Mouse (Mus musculus) adrenal gland, postnatal 36 days (tissue): ENCODE measurements at regions not wholly inside any gene's neighbourhood (a gene's known extent, or its start where the extent isn't known, plus 50 kb on each side); places are given as distances from the start of the nearest gene placed in this dataset.
"Not testable (repeated sequence)": the region's sequence is repeated elsewhere in the genome, so short reads cannot be mapped to it uniquely, and the experiment has no call there.

Experiments used
- DNase-seq, 2 experiments: peaks; one replicate each; pipeline ENCODE4 v3.0.0; 2021; ENCODE audit warnings: mixed read lengths in 1 of 2

DNA sequence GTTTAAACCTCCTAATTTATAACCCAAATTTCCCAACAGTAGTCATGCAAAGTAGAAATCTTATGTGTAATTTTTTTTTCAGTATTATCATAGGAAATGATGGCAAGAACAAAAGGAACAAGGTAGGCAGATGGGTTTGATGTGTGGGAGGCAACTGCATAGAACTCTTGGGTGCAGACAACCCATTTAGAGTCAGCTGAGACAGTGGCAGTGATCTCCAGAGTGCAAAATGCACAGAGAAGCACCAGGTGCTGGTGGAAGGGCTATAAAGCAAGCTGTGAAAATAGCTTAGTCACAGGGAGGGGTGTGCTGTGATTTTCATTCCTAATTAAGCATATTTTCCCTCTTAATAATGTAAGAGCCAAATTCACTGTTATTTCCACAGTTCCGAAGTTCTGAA is 130.5 kb downstream of the Car2 start:
- no peak for DNase-seq

DNA sequence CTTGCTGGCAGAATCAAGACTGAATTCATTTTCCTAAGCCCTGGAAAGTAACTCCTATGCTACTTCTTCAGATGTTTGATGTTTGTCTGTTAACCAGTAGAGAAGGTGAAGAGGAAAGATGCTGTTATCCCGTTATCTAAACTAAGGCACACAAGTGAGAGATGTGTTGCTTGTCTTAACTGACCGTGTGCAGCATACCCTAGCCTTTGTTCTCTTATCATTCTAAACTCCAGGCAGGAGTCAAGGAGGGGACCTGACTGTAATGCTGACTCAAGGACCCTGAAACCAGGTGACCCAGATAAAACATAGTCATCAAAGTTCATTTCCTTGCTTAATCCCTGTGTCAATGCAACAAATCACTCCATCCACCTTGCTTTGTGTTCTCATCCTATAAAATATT is 136.7 kb downstream of the Car2 start:
- DNase-seq: no peak

GRCm38 (mm10) chr3:15040866-15041528 is 154.9 kb downstream of the Car2 start:
- DNase-seq: peak; percentile 59 to 61

GRCm38 (mm10) chr3:15053968-15054367 is 167.9 kb downstream of the Car2 start:
- no peak for DNase-seq

GRCm38 (mm10) chr3:15055516-15056256 is 169.6 kb downstream of the Car2 start:
- DNase-seq: not testable (repeated sequence)

DNA sequence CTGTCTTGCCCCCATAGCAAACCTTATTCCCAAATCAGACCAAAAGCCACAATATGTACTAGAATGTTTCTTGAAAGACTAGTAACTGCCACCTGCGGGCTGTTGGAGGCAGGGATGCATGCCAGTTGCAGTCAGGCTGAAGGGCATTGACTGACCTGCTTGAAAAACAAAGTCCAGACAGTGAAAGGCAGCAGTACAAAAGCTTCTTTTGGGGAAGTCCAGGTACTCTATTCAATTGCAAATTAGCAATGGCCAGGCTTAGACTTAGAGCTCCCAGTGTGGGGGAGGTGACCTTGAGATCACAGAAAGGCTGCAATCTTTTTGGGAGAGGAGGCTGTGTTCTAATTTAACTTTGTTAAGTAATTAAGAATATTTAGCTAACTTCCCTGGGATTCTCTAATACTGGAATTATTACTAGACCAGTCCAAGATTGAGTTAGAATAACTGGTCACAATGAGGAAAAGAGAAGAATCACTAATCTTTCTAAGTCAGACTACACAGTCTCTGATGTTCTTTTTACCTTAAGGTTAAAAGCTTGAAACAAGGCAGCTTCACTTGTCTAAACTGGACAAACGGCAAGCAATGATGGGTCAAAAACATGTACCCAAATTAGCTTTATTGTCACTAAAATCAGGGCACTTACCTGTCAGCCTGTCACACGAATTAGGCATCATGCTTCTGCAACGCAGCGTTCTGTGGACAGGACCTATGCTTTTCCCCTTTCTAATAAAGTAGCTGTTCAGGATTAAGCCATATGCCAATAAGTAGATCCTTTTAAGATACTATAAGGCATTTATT is 170.9 kb downstream of the Car2 start:
- not testable (repeated sequence) for DNase-seq

DNA sequence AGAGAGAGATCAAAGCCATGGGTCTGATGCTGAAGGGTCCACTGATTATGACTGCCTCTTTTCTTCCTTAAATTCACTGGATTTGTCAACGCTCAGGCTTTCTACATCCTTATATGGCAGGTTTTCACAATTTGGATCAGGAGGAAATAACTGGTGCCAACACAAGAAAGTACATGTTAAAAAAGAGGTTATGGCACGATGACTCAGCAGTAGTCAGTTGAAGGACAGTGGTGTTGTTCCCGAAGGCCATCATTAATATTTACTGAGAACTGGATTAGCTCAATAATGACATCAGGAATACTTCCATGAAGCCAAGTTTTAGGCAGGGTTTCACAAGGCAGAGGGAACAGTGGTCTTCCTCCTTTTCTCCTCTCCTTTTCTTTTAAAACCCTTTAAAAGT is 179.6 kb downstream of the Car2 start:
- DNase-seq: peak in 1 of 2 experiments; percentile 6

DNA sequence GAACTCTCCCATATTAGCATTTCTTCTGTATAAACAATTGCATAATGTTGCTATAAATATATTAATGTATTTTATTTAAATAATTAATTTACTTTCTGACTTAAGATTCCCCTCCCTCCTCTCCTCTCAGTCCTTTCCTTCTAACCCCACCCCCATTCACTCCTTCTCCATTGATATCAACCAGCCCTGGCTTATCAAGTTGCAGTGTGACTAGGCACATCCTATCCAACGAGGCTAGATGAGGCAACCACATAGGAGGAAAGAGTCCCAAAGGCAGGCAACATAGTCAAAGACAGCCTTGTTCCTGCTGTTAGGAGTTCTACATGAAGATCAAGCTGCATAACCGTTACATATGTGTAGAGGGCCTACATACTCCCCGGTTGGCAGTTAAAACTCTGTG is 182.2 kb downstream of the Car2 start:
- no peak for DNase-seq

DNA sequence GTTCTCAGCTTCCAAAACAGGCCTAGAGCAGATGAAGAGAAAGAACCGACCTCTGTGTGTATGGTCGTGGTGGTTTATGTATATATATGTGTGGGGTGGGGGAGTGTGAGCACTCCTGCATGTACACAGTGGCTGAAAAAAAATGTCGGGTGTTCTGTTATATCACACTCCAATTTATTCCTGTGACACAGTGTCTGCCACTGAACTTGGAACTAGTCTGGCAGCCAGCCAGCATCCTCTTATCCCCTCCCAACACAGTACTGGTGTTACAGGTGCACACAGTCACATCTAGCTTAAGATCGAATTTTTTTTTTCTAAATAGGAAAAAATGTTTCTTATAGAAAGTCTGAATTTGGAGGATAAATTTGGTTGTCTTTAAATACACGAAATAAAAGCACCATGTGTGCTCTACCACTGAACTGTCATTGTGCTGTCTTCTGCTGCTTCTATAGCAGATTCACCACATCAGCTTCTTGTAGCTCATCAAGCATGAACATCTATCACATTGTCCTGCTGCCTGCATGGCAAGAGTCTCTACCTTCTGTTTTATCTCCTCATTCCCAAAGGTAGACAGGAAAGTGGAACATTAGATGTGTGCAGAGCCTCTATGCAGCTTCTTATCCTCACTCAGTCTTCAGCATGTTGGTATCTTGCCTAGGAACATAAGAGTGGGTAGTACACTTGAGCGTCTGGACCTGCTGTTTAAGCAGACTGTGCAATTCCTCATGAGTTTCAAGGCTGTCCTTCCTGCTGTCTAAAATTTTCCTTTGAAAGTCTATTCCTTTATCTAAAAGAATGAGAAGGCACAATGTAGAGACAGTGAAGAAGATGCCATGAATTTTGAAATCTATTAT is 185.2 kb downstream of the Car2 start:
- no peak for DNase-seq

- DNase-seq: no peak
Measured at GRCm38 (mm10) chr3:15073405-15073804, 187.3 kb downstream of the Car2 start.

- no peak for DNase-seq
Measured at GRCm38 (mm10) chr3:15073847-15074246, 187.8 kb downstream of the Car2 start.

- DNase-seq: no peak
Measured at GRCm38 (mm10) chr3:15074949-15075348, 188.9 kb downstream of the Car2 start.

DNA sequence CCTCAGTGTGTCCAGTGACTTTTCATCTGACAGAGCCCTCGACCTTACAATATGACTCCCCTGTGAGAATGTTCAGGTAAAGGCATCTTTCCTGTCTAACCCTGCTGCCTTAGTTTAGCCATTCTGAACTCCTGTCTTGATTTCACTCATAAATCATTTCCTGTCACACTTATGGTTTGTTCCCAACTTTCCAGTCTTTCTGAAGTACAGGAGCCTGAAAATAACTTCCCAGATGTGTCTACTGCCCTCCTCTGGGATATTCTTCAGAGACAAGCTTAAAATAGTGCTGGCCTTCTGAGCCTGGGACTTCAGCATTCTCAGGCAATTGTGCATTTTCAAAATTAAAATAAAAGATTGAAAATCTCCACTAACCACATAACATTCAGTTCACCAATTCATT is 204.1 kb downstream of the Car2 start:
- DNase-seq: peak in 1 of 2 experiments; percentile 8

DNA sequence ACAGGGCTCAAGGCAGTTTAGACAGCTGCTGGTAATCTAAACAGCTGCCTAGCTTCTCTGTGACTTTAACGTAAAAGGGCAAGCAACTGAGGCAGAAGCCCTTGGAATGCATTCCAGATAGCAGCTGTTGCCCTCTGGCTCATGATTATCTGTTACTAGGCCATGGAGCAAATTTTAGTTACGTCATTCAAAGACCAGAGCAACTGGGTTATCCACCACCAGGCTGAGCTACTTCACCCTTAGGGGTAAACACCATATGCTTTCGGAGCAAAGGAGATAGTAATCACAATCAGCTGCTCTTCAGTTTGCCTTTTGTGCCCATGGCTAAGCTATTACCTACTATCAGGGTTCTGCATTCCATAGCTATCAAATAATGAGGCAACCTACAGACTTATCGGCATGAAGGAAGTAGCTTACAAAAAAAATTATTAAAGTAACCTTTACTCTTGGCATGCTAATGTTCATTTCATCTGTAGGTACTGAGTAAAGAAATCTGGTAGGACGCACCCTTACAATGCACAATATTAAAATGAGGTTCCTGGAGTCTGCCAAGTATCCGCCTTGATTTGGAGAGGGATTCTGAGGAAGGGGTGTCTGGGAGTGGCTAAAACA is 212.2 kb downstream of the Car2 start:
- no peak for DNase-seq

GRCm38 (mm10) chr3:15098981-15099380 is 212.9 kb downstream of the Car2 start:
- DNase-seq: no peak

GRCm38 (mm10) chr3:15105627-15106026 is 219.6 kb downstream of the Car2 start:
- no peak for DNase-seq

GRCm38 (mm10) chr3:15106281-15106680 is 220.2 kb downstream of the Car2 start:
- no peak for DNase-seq

- DNase-seq: no peak
Measured at GRCm38 (mm10) chr3:15107301-15107700, 221.2 kb downstream of the Car2 start.

- no peak for DNase-seq
Measured at GRCm38 (mm10) chr3:15108239-15108934, 222.3 kb downstream of the Car2 start.

- DNase-seq: no peak
Measured at GRCm38 (mm10) chr3:15110037-15110748, 221.9 kb downstream of the Gm9733 start.
